Mouse (Mus musculus) cerebellum, postnatal 36 days (tissue): Measurements from ENCODE around the gene Copz2.
"Not testable (repeated sequence)": the region's sequence is repeated elsewhere in the genome, so short reads cannot be mapped to it uniquely, and the experiment has no call there.

Experiments used
- DNase-seq, 2 experiments: peaks; one replicate each; pipeline ENCODE4 v3.0.0; 2021 to 2022; ENCODE audit warnings: mixed read lengths in 2 of 2

Gene Copz2

DNA sequence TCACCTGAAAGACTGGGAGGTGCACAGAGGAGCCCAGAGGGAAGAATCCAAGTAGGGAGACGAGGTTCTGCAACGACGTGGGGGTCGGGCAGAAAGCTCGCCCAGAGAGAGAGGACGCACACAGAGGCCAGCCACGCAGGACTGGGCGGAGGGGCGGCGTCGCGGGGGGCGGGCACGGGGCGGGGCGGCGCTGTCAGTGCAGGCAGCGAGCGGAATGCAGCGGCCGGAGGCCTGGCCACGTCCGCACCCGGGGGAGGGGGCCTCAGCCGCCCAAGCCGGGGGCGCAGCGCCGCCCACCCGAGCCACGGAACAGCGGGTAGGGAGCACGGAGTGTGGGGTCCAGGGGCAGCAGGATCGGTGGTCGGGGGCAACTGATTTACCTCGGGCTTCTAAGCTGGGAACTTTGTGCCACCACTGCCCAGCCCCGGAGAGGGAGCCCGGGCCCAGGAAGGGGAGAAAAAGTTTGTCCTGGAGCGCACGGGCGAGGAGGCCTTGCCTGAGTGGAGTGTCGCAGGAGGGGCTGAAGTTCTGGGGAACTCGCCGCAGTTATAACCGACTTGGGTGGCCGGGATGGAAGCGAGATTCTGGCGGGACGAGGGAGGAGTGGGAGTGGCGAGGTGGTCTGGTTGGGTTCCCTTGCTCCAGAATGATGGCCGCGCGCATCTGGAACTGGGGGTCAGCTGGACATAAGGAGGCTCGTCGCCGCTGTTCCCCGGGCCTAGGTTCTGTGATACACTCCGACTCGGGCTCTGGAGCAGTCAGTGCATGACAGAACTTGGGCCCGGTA lies at the start of gene Copz2:
Gene Copz2 (plus strand): TSS at position 190 of the 787 bp plus-strand sequence.
- no peak for DNase-seq

DNA sequence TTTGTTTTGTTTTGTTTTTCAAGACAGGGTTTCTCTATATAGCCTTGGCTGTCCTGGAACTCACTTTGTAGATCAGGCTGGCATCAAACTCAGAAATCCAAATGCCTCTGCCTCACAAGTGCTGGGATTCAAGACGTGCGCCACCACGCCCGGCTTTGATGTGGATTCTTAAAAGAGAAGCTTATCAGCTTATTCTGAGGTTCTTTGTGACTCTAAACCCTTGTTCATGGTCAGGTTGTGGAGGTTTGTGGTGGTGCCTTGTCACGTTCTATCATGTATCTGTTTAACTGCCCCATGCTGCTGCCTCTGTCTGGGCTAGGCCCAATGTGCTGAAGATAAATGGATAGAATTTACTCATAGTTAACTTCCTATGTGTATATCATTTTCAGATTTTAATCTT lies 44.1 kb upstream of the Copz2 start:
- no peak for DNase-seq

GRCm38 (mm10) chr11:96808066-96808465 lies 41.6 kb upstream of the Copz2 start:
- DNase-seq = no peak

DNA sequence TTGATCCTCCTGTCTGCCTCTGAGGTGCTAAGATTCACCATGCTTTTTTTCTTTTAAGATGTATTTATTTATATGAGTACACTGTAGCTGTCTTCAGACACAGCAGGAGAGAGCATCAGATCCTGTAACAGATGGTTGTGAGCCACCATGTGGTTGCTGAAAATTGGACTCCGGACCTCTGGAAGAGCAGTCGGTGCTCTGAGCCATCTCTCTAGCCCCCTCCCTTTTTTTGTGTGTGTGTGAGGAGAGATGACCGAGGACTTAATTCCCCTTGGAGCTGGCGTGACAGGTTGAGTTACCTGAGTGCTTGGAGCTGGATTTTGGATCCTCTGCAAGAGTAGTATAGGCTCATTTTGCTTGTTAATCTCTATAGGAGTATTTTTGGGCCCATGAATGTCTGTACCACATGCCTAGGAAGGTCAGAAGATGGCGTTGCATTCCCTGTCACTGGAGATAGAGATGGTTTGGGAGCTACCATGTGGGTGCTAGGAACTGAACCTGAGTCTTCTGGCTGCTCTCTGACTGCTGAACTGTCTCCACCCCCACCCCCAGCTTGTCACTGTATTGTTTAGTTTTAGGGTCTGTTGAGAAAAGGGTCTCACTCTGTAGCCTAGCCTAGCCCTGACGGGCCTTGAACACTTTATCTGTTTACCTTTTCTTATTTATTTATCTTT lies 40.0 kb upstream of the Copz2 start:
- peak; percentile 45 to 46 for DNase-seq

DNA sequence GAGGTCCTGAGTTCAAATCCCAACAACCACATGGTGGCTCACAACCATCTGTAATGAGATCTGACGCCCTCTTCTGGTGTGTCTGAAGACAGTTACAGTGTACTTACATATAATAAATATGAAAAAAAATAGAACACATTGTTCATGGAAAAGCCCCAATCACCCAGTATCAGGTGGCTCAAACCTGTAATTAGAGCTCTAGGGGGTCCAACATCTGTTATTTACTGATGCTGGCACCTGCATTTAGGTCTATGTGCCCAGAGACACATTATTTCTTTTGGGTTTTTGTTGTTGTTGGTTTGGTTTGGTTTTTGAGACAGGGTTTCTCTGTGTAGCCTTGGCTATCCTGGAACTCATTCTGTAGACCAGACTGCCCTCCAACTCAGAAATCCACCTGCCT lies 38.5 kb upstream of the Copz2 start:
- DNase-seq = not testable (repeated sequence)

- no peak for DNase-seq
These were observed 36.2 kb upstream of the Copz2 start for GRCm38 (mm10) chr11:96813455-96813854.

- DNase-seq = no peak
These were observed 35.8 kb upstream of the Copz2 start for GRCm38 (mm10) chr11:96813920-96814319.

DNA sequence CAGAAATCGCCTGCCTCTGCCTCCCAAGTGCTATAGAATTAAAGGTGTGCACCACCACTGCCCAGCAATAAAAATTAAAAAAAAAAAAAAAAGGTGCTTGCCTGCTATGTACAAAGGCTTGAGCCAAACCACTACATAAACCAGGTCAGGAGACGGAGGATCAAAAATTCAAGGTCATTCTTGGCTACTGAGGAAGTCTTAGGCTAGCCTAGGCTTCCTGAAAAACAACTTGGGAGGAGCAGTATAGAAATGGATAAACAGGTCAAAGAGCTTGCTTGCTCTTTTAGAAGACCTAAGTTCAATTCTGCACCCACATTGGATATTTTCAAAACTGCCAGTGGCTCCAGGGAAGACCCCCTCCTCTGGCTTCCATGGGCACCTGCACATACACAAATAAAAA lies 35.2 kb upstream of the Copz2 start:
- no peak for DNase-seq

DNA sequence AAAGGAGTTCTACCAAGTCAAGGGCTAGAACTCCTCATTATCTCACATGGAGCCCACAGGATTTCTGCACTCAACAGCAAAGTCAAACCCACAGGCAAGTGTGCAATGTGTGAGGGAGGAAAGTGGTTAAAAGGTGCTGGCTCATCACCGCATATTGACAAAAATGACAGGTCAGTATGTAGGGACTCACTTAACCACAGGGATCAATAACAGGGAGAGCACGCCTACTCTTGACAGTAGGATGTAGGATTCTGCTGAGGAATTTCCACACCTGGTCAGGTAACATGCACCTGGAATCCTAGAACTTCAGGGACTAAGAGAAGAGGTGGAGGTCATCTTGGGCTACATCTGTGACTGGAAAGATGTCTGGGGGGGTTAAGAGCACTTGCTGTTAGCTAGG lies 33.8 kb upstream of the Copz2 start:
- DNase-seq = no peak

GRCm38 (mm10) chr11:96816494-96816893 lies 33.2 kb upstream of the Copz2 start:
- no peak for DNase-seq

DNA sequence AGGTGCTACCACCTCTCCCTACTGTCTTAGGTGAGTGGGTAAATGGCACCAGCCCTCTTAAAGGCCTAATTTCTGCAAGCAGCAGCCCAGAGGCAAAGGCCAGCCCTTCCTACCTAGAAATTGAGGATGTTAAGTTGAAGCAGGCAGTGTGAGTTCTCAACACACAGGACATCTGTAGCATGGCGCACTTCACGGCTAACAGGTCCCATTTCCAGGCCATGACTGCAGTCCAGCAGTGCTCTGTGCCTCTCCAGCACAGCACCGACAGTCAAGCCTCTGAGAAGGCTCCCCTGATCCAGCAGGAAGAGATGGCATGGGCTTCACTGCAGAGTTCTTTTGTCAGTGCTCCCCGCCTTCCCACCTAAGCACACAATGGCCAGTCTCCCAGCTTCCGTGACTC lies 32.7 kb upstream of the Copz2 start:
- no peak for DNase-seq

GRCm38 (mm10) chr11:96818128-96818710 lies 31.5 kb upstream of the Copz2 start:
- DNase-seq = no peak

DNA sequence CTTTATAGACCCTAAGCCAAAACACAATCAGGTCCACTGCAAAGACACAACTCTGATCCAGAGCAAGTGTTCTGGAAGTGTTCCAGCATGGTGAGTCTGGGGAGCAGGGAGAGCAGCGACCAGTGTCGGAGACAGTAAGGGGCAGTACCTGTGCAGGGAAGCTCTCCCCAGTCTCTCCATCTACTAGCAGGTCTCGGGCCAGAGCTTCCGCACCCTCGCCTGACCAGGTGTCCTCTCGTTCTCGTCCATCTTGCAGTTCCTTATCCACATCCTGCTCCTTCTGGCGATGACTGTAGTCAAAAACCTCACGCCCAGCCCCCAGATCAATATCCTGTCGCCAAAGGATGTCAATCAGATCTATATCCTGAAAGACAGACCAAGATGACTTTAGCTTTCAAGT lies 27.7 kb upstream of the Copz2 start:
- DNase-seq = no peak

GRCm38 (mm10) chr11:96822675-96823470 lies 26.8 kb upstream of the Copz2 start:
- no peak for DNase-seq

GRCm38 (mm10) chr11:96823471-96823837 lies 26.2 kb upstream of the Copz2 start:
- DNase-seq = peak in 1 of 2 experiments; percentile 25

- DNase-seq = peak; percentile 83 to 88
These were observed 25.5 kb upstream of the Copz2 start for GRCm38 (mm10) chr11:96823880-96824782.

DNA sequence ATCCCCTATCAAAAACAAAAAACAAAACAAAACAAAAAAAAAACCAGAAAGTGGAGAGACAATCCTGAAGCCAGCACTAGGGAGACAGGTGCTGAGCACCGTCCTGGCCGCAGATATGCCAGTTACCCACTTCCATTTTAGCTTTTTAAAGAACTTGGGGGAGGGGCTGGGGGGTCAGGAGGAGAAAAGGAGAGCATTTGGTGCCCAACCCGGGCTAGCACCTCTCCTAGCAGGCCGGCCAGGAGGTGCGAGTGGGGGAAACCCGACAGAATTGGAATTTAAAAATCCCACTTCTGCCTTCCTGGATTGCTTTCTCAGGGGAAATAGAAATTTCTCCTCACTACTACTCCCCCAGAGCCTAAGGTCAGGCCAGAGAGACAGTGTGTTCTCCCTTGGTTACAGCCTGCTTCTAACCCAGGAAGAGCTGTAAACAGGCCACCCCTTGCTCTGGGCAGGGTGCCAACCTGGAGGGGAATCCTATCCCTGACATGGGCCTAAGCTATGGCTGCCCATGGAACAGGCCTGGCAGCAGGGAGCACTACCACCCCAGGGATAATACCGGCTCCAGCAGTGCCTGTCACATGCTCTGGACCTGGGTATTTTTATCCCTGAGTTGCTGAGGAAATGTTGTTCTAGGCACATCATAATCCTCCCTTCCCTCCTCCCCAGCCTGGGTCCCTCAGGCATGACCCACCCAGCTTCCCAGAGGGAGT lies 24.7 kb upstream of the Copz2 start:
- DNase-seq = peak; percentile 67 to 72

GRCm38 (mm10) chr11:96826481-96826880 lies 23.2 kb upstream of the Copz2 start:
- no peak for DNase-seq

GRCm38 (mm10) chr11:96827062-96827581 lies 22.5 kb upstream of the Copz2 start:
- peak in 1 of 2 experiments; percentile 20 for DNase-seq

GRCm38 (mm10) chr11:96827917-96828316 lies 21.8 kb upstream of the Copz2 start:
- DNase-seq = no peak

DNA sequence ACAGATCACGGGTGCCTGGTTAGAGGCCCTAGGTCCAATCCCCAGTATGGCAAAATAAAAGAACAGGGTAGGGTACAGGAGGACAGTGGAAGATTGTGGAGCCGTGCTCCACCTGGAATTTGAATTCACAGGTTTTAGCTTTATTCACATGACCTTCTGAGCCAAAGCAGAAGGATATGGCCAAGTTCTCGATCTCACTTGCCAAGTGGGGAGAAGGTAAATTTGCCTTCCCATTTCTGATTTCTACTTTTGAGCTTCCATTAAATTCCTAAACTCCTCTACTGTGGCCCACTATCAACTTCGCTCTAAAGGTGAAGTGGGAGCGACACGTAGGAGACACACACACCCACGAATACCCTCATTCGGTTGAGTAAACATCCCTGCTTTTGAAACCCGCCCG lies 20.8 kb upstream of the Copz2 start:
- no peak for DNase-seq
